Mouse (Mus musculus) forebrain, embryonic 16.5 days (tissue): ENCODE measurements around the gene Ddr1. TPM values are rescaled to one million over a fixed set of nuclear protein-coding genes. Genes with fewer than 3 reads are reported as not detected.

Source experiments
- ATAC-seq: fragments of 200-750 bp; cut with Nextera tagmentation; 2 replicates; pipeline ENCODE4 v1.8.0; 2017; ENCODE audit warnings: mild to moderate bottlenecking, moderate library complexity
- H3K27ac ChIP-seq: fragments of 300-500 bp; sonication (generic); 2 replicates; pipeline ENCODE4 v1.5.1; 2014; ENCODE audit warnings: low read length, control low read depth
- H3K27me3 ChIP-seq: fragments of 300-500 bp; sonication (generic); replicated peaks from 2 replicates; pipeline ENCODE4 v1.6.1; 2014; ENCODE audit warnings: low read length; ENCODE audit not compliant: control insufficient read depth, insufficient read depth
- H3K36me3 ChIP-seq: fragments of 300-500 bp; sonication (generic); 2 replicates; pipeline ENCODE4 v1.6.1; 2014; ENCODE audit not compliant: control insufficient read depth, insufficient read depth
- H3K4me1 ChIP-seq: fragments of 300-500 bp; sonication (generic); replicated peaks from 2 replicates; pipeline ENCODE4 v1.6.1; 2014; ENCODE audit warnings: low read length; ENCODE audit not compliant: control insufficient read depth, insufficient read depth
- H3K4me2 ChIP-seq: fragments of 300-500 bp; sonication (generic); 2 replicates; pipeline ENCODE4 v1.6.1; 2014; ENCODE audit warnings: mild to moderate bottlenecking, low read length, control low read depth
- H3K4me3 ChIP-seq: fragments of 300-500 bp; sonication (generic); replicated peaks from 2 replicates; pipeline ENCODE4 v1.5.1; 2014; ENCODE audit warnings: mild to moderate bottlenecking, low read length, control low read depth
- H3K9ac ChIP-seq: fragments of 300-500 bp; sonication (generic); replicated peaks from 2 replicates; pipeline ENCODE4 v1.6.1; 2014; ENCODE audit warnings: low read depth, low read length, control low read depth
- H3K9me3 ChIP-seq: fragments of 300-500 bp; sonication (generic); 2 replicates; pipeline ENCODE4 v1.6.1; 2016; ENCODE audit warnings: low read length; ENCODE audit not compliant: control insufficient read depth
- WGBS: fragments of 180-500 bp; shearing (Covaris S2); extraction: QIAGEN DNeasy Blood & Tissue Kit; methylation state at CpG from one replicate; pipeline ENCODE4 v1.1.7; 2014; 5-methylcytosine and 5-hydroxymethylcytosine counted together
- polyA plus RNA-seq: library from polyadenylated mRNA; unstranded; fragments of >200 nt; fragmentation: Nextera tagmentation; extraction: Ambion mirVana; gene quantifications from 2 replicates; pipeline ENCODE4 v1.2.1, GENCODE M21; 2015

Ddr1 gene
- 113 and 116 TPM in 2 replicates for polyA plus RNA-seq

- Histone ChIP-seq H3K4me2 (peak within 1 kb of the TSS; percentile 60), H3K9ac (peak within 1 kb of the TSS; percentile 74), H3K27ac (peak within 1 kb of the TSS; percentile 97), H3K4me1 (peaks cover 41% of the 10 kb centered on the region), H3K4me3 (peak within 1 kb of the TSS; percentile 49), H3K36me3 (no peaks in the 10 kb centered on the region), H3K27me3 (no peaks in the 10 kb centered on the region), H3K9me3 (no peaks in the 10 kb centered on the region)
- WGBS = 8% methylated on average over 19 of the region's 19 CpGs
- ATAC-seq = peak; percentile 38
Measured at GRCm38 (mm10) chr17:35704621-35705464, at the start of gene Ddr1. Gene Ddr1 (minus strand): TSS chr17:35704621.

GRCm38 (mm10) chr17:35753668-35754067 lies 49.2 kb upstream of the Ddr1 start:
- 97% methylated on average over 7 of the region's 7 CpGs for WGBS
- Histone ChIP-seq H3K36me3 (no peaks in the 10 kb centered on the region), H3K4me1 (peaks cover 6% of the 10 kb centered on the region; the same call in 1 of the 2 replicates), H3K9me3 (no peaks in the 10 kb centered on the region), H3K4me3 (no peak overlapping the region), H3K27me3 (no peaks in the 10 kb centered on the region), H3K9ac (no peak overlapping the region), H3K4me2 (no peak overlapping the region), H3K27ac (no peak overlapping the region)
- ATAC-seq = no peak

GRCm38 (mm10) chr17:35752221-35752811 lies 47.9 kb upstream of the Ddr1 start:
- no peak overlapping the region for H3K4me3 ChIP-seq
- no peaks in the 10 kb centered on the region for H3K36me3 ChIP-seq
- no peak overlapping the region for H3K9ac ChIP-seq
- peaks cover 6% of the 10 kb centered on the region; the same call in 1 of the 2 replicates for H3K4me1 ChIP-seq
- no peak overlapping the region for H3K27ac ChIP-seq
- no peak for ATAC-seq
- WGBS = 40% methylated on average over 7 of the region's 7 CpGs
- H3K27me3 ChIP-seq = no peaks in the 10 kb centered on the region
- H3K4me2 ChIP-seq = no peak overlapping the region
- no peaks in the 10 kb centered on the region for H3K9me3 ChIP-seq

- Histone ChIP-seq H3K9ac (no peak overlapping the region), H3K36me3 (no peaks in the 10 kb centered on the region), H3K9me3 (no peaks in the 10 kb centered on the region), H3K27ac (no peak overlapping the region), H3K4me1 (peaks cover 6% of the 10 kb centered on the region; the same call in 1 of the 2 replicates), H3K4me3 (no peak overlapping the region), H3K27me3 (no peaks in the 10 kb centered on the region), H3K4me2 (no peak overlapping the region)
- WGBS = 80% methylated on average over 10 of the region's 10 CpGs
- no peak for ATAC-seq
Measured at GRCm38 (mm10) chr17:35749685-35750084, 45.3 kb upstream of the Ddr1 start.

GRCm38 (mm10) chr17:35744361-35744760 lies 39.9 kb upstream of the Ddr1 start:
- Histone ChIP-seq H3K27ac (no peak overlapping the region), H3K4me3 (no peak overlapping the region), H3K36me3 (no peaks in the 10 kb centered on the region), H3K27me3 (no peaks in the 10 kb centered on the region), H3K4me1 (no peaks in the 10 kb centered on the region), H3K9me3 (no peaks in the 10 kb centered on the region), H3K4me2 (no peak overlapping the region), H3K9ac (no peak overlapping the region)
- WGBS = 95% methylated on average over 2 of the region's 2 CpGs
- no peak for ATAC-seq

- H3K4me1 ChIP-seq = no peaks in the 10 kb centered on the region
- no peak overlapping the region for H3K9ac ChIP-seq
- H3K27me3 ChIP-seq = no peaks in the 10 kb centered on the region
- H3K36me3 ChIP-seq = no peaks in the 10 kb centered on the region
- no peak overlapping the region for H3K27ac ChIP-seq
- 71% methylated on average over 3 of the region's 3 CpGs for WGBS
- H3K9me3 ChIP-seq = no peaks in the 10 kb centered on the region
- H3K4me2 ChIP-seq = no peak overlapping the region
- ATAC-seq = no peak
- H3K4me3 ChIP-seq = no peak overlapping the region
Measured at GRCm38 (mm10) chr17:35742948-35743347, 38.5 kb upstream of the Ddr1 start.

GRCm38 (mm10) chr17:35741589-35742226 lies 37.3 kb upstream of the Ddr1 start:
- H3K9me3 ChIP-seq = no peaks in the 10 kb centered on the region
- H3K36me3 ChIP-seq = no peaks in the 10 kb centered on the region
- H3K27ac ChIP-seq = no peak overlapping the region
- ATAC-seq = no peak
- H3K4me2 ChIP-seq = no peak overlapping the region
- H3K4me3 ChIP-seq = no peak overlapping the region
- WGBS = 80% methylated on average over 9 of the region's 9 CpGs
- H3K27me3 ChIP-seq = no peaks in the 10 kb centered on the region
- no peaks in the 10 kb centered on the region for H3K4me1 ChIP-seq
- H3K9ac ChIP-seq = no peak overlapping the region

GRCm38 (mm10) chr17:35740276-35740880 lies 36.0 kb upstream of the Ddr1 start:
- Histone ChIP-seq H3K27me3 (no peaks in the 10 kb centered on the region), H3K9me3 (no peaks in the 10 kb centered on the region), H3K4me2 (no peak overlapping the region), H3K36me3 (no peaks in the 10 kb centered on the region), H3K4me3 (no peak overlapping the region), H3K9ac (no peak overlapping the region), H3K4me1 (no peaks in the 10 kb centered on the region), H3K27ac (no peak overlapping the region)
- no peak for ATAC-seq
- 76% methylated on average over 5 of the region's 5 CpGs for WGBS

GRCm38 (mm10) chr17:35739675-35740074 lies 35.3 kb upstream of the Ddr1 start:
- Histone ChIP-seq H3K27me3 (no peaks in the 10 kb centered on the region), H3K4me1 (no peaks in the 10 kb centered on the region), H3K4me3 (no peak overlapping the region), H3K27ac (no peak overlapping the region), H3K36me3 (no peaks in the 10 kb centered on the region), H3K4me2 (no peak overlapping the region), H3K9me3 (no peaks in the 10 kb centered on the region), H3K9ac (no peak overlapping the region)
- 9% methylated on average over 6 of the region's 6 CpGs for WGBS
- no peak for ATAC-seq
